Mouse (Mus musculus): ENCODE data around the gene Olfr170. TPM values are rescaled to one million over a fixed set of nuclear protein-coding genes. Genes with fewer than 3 reads are reported as not detected.

Gene Olfr170
- total RNA-seq (2023): not detected in 2 replicates

DNA sequence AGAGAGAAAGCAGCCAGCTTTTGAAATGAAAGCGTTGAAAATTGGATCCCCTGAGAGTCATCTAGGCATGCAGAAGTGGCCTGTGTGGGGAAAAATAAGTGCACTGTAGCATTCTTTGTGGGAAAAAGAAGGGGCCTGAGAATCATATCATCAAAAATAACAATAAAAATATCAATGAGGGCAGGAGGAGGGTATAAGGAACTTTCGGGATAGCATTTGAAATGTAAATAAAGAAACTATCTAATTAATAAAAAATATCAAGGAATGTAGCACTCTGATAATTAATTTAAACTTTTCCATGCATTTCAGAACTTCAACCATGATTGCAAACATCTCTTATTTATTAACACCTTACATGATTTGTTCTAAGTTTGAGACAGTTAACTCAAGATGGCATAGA is at the start of gene Olfr170:
Olfr170 (minus strand) TSS at position 101 of the 400 bp plus-strand sequence.

GRCm38 (mm10) chr16:19629816-19630215 is 18.1 kb upstream of the Olfr170 start, which contains the start of gene Olfr171:
Gene Olfr171 (minus strand): TSS chr16:19629916.

DNA sequence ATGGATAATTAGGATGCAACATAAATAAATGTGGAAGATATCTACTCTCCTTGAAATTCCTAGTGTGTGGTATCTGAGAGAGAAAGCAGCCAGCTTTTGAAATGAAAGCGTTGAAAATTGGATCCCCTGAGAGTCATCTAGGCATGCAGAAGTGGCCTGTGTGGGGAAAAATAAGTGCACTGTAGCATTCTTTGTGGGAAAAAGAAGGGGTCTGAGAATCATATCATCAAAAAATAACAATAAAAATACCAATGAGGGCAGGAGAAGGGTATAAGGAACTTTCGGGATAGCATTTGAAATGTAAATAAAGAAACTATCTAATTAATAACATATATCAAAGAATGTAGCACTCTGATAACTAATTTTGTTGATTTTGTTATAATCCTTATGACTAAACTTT is 40.0 kb downstream of the Olfr170 start, which contains the start of gene Olfr169:
Olfr169 (minus strand) TSS at position 101 of the 400 bp plus-strand sequence.

Other genes with a start within 250 kb of the Olfr170 start
- gene Olfr165, start 188.7 kb downstream of the Olfr170 start, total RNA-seq (2023): not detected in 2 replicates
- gene Olfr166, start 128.2 kb downstream of the Olfr170 start, total RNA-seq (2023): not detected in 2 replicates
- gene Olfr167, start 89.6 kb downstream of the Olfr170 start, total RNA-seq (2023): not detected in 2 replicates
- gene Olfr168, start 76.3 kb downstream of the Olfr170 start, total RNA-seq (2023): not detected in 2 replicates
- gene Olfr169, start 40.1 kb downstream of the Olfr170 start, total RNA-seq (2023): not detected in 2 replicates
- not detected in 2 replicates for gene Olfr171, start 18.0 kb upstream of the Olfr170 start, total RNA-seq (2023)
- not detected in 2 replicates for gene Lamp3, start 94.5 kb upstream of the Olfr170 start, total RNA-seq (2023)
- gene B3gnt5, start 148.3 kb upstream of the Olfr170 start, total RNA-seq (2023): 6.0 and 7.6 TPM in 2 replicates

All from neutrophil, adult 65 days (primary cell).